Mouse (Mus musculus) neural tube, postnatal 0 days (tissue): ENCODE measurements around the gene Plrg1. TPM values are rescaled to one million over a fixed set of nuclear protein-coding genes. Genes with fewer than 3 reads are reported as not detected.

Experiments
- polyA plus RNA-seq: library from polyadenylated mRNA; unstranded; fragments of >200 nt; fragmentation: Nextera tagmentation; extraction: Ambion mirVana; gene quantifications from 2 replicates; pipeline ENCODE4 v1.2.1, GENCODE M21; 2015

Gene Plrg1
- 73.2 and 77.9 TPM in 2 replicates for polyA plus RNA-seq

GRCm38 (mm10) chr3:83055281-83056038 is at the start of gene Plrg1:
Gene Plrg1 (plus strand): TSS chr3:83055522.

GRCm38 (mm10) chr3:83007557-83007956 is 47.8 kb upstream of the Plrg1 start, which contains the start of gene Fgg:
Gene Fgg (plus strand): TSS chr3:83007724.

GRCm38 (mm10) chr3:83025475-83026301 is 29.6 kb upstream of the Plrg1 start, which contains the start of gene Fga:
Gene Fga (plus strand): TSS chr3:83026076.

GRCm38 (mm10) chr3:83049680-83050079 is 5.6 kb upstream of the Plrg1 start, which contains the start of gene Fgb:
Gene Fgb (minus strand): TSS chr3:83049863.

Other genes with a start within 250 kb of the Plrg1 start
- 2.2 and 2.5 TPM in 2 replicates for gene Rbm46, start 179.0 kb upstream of the Plrg1 start, polyA plus RNA-seq
- 0.47 and 0.48 TPM in 2 replicates for gene Lrat, start 151.5 kb upstream of the Plrg1 start, polyA plus RNA-seq
- gene Fgg, start 47.8 kb upstream of the Plrg1 start, polyA plus RNA-seq, result 0.12 and 0.61 TPM in 2 replicates
- gene Fga, start 29.4 kb upstream of the Plrg1 start, polyA plus RNA-seq, result 0.17 and 0.27 TPM in 2 replicates
- 0.36 TPM in 1 of 2 replicates, not detected in the other for gene Fgb, start 5.7 kb upstream of the Plrg1 start, polyA plus RNA-seq
- gene Dchs2, start 72.4 kb downstream of the Plrg1 start, polyA plus RNA-seq, result 0.86 and 1.1 TPM in 2 replicates